Mouse (Mus musculus): ENCODE measurements around the gene Mob3c.

The Mob3c gene

GRCm38 (mm10) chr4:115832040-115832439 is 4.1 kb downstream of the Mob3c start:
- in situ Hi-C loops (cut with MboI): no loop called here

GRCm38 (mm10) chr4:115835576-115835975 is 7.7 kb downstream of the Mob3c start:
- in situ Hi-C loops (cut with MboI): no loop called here

GRCm38 (mm10) chr4:115838196-115838595 is 10.3 kb downstream of the Mob3c start:
- in situ Hi-C loops (cut with MboI): no loop called here

- in situ Hi-C loops (cut with MboI): no loop called here
These were observed 11.1 kb downstream of the Mob3c start, which contains the start of gene Mknk1 for GRCm38 (mm10) chr4:115838696-115839641. Mknk1 (plus strand) TSS chr4:115839198.

- in situ Hi-C loops (cut with MboI): no loop called here
These were observed 12.1 kb downstream of the Mob3c start for GRCm38 (mm10) chr4:115839956-115840355.

GRCm38 (mm10) chr4:115840842-115841241 is 12.9 kb downstream of the Mob3c start:
- in situ Hi-C loops (cut with MboI): no loop called here

GRCm38 (mm10) chr4:115846656-115847055 is 18.8 kb downstream of the Mob3c start:
- in situ Hi-C loops (cut with MboI): no loop called here

- in situ Hi-C loops (cut with MboI): no loop called here
These were observed 19.5 kb downstream of the Mob3c start for GRCm38 (mm10) chr4:115847377-115847776.

GRCm38 (mm10) chr4:115848083-115848482 is 20.2 kb downstream of the Mob3c start:
- in situ Hi-C loops (cut with MboI): no loop called here

- in situ Hi-C loops (cut with MboI): no loop called here
These were observed 21.2 kb downstream of the Mob3c start for GRCm38 (mm10) chr4:115848990-115849677.

- in situ Hi-C loops (cut with MboI): no loop called here
These were observed 22.2 kb downstream of the Mob3c start for GRCm38 (mm10) chr4:115850111-115850510.

- in situ Hi-C loops (cut with MboI): no loop called here
These were observed 22.7 kb downstream of the Mob3c start for GRCm38 (mm10) chr4:115850631-115851030.

GRCm38 (mm10) chr4:115851569-115851968 is 23.7 kb downstream of the Mob3c start:
- in situ Hi-C loops (cut with MboI): no loop called here

GRCm38 (mm10) chr4:115855100-115855499 is 27.2 kb downstream of the Mob3c start:
- in situ Hi-C loops (cut with MboI): no loop called here

GRCm38 (mm10) chr4:115855609-115856008 is 27.7 kb downstream of the Mob3c start:
- in situ Hi-C loops (cut with MboI): no loop called here

GRCm38 (mm10) chr4:115856282-115856681 is 28.4 kb downstream of the Mob3c start:
- in situ Hi-C loops (cut with MboI): no loop called here

GRCm38 (mm10) chr4:115857293-115857883 is 29.5 kb downstream of the Mob3c start:
- in situ Hi-C loops (cut with MboI): no loop called here

- in situ Hi-C loops (cut with MboI): no loop called here
These were observed 35.5 kb downstream of the Mob3c start for GRCm38 (mm10) chr4:115863352-115863751.

- in situ Hi-C loops (cut with MboI): no loop called here
These were observed 36.0 kb downstream of the Mob3c start for GRCm38 (mm10) chr4:115863880-115864279.

GRCm38 (mm10) chr4:115869512-115870210 is 41.8 kb downstream of the Mob3c start:
- in situ Hi-C loops (cut with MboI): no loop called here

GRCm38 (mm10) chr4:115873231-115873630 is 45.3 kb downstream of the Mob3c start:
- in situ Hi-C loops (cut with MboI): no loop called here

GRCm38 (mm10) chr4:115878216-115878678 is 50.4 kb downstream of the Mob3c start:
- in situ Hi-C loops (cut with MboI): no loop called here

Data from mature B cell (primary cell).